Mouse (Mus musculus) C2C12 (cell line): ENCODE data around the gene Slc9b2. TPM values are rescaled to one million over a fixed set of nuclear protein-coding genes. Genes with fewer than 3 reads are reported as not detected.

Experiments
- H3K27me3 ChIP-seq: one replicate; pipeline ENCODE4 v1.6.1; 2011; ENCODE audit not compliant: control insufficient read depth, insufficient read depth, insufficient read length
- H3K36me3 ChIP-seq: one replicate; pipeline ENCODE4 v1.6.1; 2011; ENCODE audit not compliant: control insufficient read depth, insufficient read depth
- H3K4me3 ChIP-seq: one replicate; pipeline ENCODE4 v1.5.1; 2011; ENCODE audit warnings: mild to moderate bottlenecking, control low read depth; ENCODE audit not compliant: poor library complexity, insufficient read depth, severe bottlenecking
- H3K79me2 ChIP-seq: one replicate; pipeline ENCODE4 v1.6.1; 2011; ENCODE audit not compliant: control insufficient read depth, insufficient read depth
- H3K79me3 ChIP-seq: one replicate; pipeline ENCODE4 v1.6.1; 2011; ENCODE audit warnings: low read depth, control low read depth
- H3ac ChIP-seq: one replicate; pipeline ENCODE3; 2011; ENCODE audit warnings: low read depth; ENCODE audit not compliant: control insufficient read depth, insufficient read length
- CEBPB ChIP-seq: IDR thresholded peaks from one replicate; pipeline ENCODE4 v1.6.1; 2011; ENCODE audit warnings: low read depth, mild to moderate bottlenecking, control low read depth, moderate library complexity
- CTCF ChIP-seq: IDR thresholded peaks from one replicate; pipeline ENCODE4 v1.5.1; 2011; ENCODE audit not compliant: control insufficient read depth, insufficient read depth, insufficient read length
- FOSL1 ChIP-seq: IDR thresholded peaks from one replicate; pipeline ENCODE4 v1.8.0; 2011; ENCODE audit warnings: mild to moderate bottlenecking, low read length; ENCODE audit not compliant: poor library complexity, insufficient read depth, severe bottlenecking
- MAX ChIP-seq: IDR thresholded peaks from one replicate; pipeline ENCODE4 v1.6.1; 2011; ENCODE audit warnings: mild to moderate bottlenecking, control low read depth
- MYOD1 ChIP-seq: IDR thresholded peaks from one replicate; pipeline ENCODE4 v1.6.1; 2011; ENCODE audit warnings: low read depth; ENCODE audit not compliant: control insufficient read depth, insufficient read length
- MYOG ChIP-seq: IDR thresholded peaks from one replicate; pipeline ENCODE4 v1.6.1; 2011; ENCODE audit not compliant: control insufficient read depth, insufficient read length; ENCODE audit errors: extremely low read depth
- USF1 ChIP-seq: IDR thresholded peaks from one replicate; pipeline ENCODE4 v1.6.1; 2011; ENCODE audit warnings: low read depth, mild to moderate bottlenecking, control low read depth, moderate library complexity
- polyA plus RNA-seq: library from polyadenylated mRNA; unstranded; fragments of >200 nt; fragmentation: generic; extraction: Trizol; gene quantifications from one replicate; pipeline ENCODE4 v1.2.1, GENCODE M21; 2012; ENCODE audit warnings: missing spikeins

Slc9b2 gene
- polyA plus RNA-seq, 1 experiment: 0.22 TPM

DNA sequence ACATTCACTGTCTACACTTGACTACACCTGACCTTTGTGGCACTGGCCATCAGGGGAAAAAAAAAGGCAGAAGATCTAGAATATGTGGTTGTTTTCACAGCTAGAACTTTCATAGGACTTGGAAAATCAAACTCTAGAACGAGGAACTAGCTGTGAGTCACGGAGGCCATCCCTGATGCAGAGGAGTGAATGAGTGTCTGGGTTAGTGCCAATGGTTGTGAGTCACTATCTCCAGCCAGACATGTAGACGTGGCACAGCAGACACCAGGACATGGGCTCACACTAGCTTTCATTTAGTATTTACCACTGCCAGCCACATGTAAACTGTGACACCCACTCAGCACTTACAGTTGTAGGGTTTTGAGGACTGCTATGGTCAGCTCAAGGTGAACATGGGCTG lies 8.9 kb upstream of the Slc9b2 start:
- Histone ChIP-seq H3K36me3 (no peaks in the 10 kb centered on the region), H3K27me3 (no peaks in the 10 kb centered on the region), H3K4me3 (no peak overlapping the region), H3K79me2 (no peaks in the 10 kb centered on the region), H3ac (no peak overlapping the region), H3K79me3 (no peaks in the 10 kb centered on the region)
- TF ChIP-seq FOSL1 (peak; percentile 63), MYOG (no peak), MYOD1 (peak; percentile 2)

- TF ChIP-seq MYOG (no peak), CTCF (no peak), CEBPB (no peak), USF1 (no peak), FOSL1 (no peak), MAX (no peak), MYOD1 (no peak)
- H3K4me3 ChIP-seq: no peak overlapping the region
- H3K79me3 ChIP-seq: no peaks in the 10 kb centered on the region
- H3ac ChIP-seq: no peak overlapping the region
- no peaks in the 10 kb centered on the region for H3K36me3 ChIP-seq
- H3K27me3 ChIP-seq: no peaks in the 10 kb centered on the region
- no peaks in the 10 kb centered on the region for H3K79me2 ChIP-seq
Observed at GRCm38 (mm10) chr3:135300081-135300480, 7.4 kb upstream of the Slc9b2 start.

- H3K79me3 ChIP-seq: no peaks in the 10 kb centered on the region
- no peak overlapping the region for H3K4me3 ChIP-seq
- H3K27me3 ChIP-seq: no peaks in the 10 kb centered on the region
- H3K79me2 ChIP-seq: no peaks in the 10 kb centered on the region
- H3ac ChIP-seq: no peak overlapping the region
- no peak for TF ChIP-seq MAX
- no peaks in the 10 kb centered on the region for H3K36me3 ChIP-seq
Observed at GRCm38 (mm10) chr3:135304060-135304459, 3.4 kb upstream of the Slc9b2 start.

GRCm38 (mm10) chr3:135304566-135304965 lies 2.9 kb upstream of the Slc9b2 start:
- H3K79me2 ChIP-seq: no peaks in the 10 kb centered on the region
- no peak overlapping the region for H3ac ChIP-seq
- TF ChIP-seq MYOG: no peak
- TF ChIP-seq MYOD1: no peak
- TF ChIP-seq MAX: no peak
- no peak for TF ChIP-seq CEBPB
- TF ChIP-seq CTCF: no peak
- no peak for TF ChIP-seq FOSL1
- TF ChIP-seq USF1: no peak
- no peaks in the 10 kb centered on the region for H3K36me3 ChIP-seq
- H3K27me3 ChIP-seq: no peaks in the 10 kb centered on the region
- no peaks in the 10 kb centered on the region for H3K79me3 ChIP-seq
- H3K4me3 ChIP-seq: no peak overlapping the region

DNA sequence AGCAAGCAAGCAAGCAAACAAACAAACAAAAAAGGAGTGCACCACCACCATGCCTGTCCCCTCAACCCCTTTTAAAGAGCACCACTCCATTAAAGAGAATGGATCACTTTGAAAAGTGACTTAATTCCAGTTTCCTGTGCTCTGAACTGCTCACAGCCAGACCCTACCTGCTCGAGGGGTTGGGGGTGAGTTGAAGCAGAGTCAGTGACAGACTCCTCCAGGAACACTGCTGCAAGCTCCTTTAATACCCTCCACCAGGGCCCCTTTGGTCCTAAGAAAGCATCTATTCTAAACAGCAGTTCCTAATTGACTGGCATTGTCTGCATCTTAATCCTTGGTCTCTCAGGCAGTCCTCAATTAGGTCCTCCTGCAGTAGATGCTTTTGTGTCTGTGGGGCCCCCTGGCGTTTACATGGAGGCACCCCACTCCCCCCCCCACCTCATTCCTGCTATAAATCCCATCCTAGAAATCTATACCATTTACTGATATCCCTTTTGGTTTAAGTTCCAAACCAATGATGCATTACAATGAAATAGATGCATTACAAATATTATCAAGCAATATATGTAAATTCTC lies 5.5 kb downstream of the Slc9b2 start:
- no peaks in the 10 kb centered on the region for H3K36me3 ChIP-seq
- no peaks in the 10 kb centered on the region for H3K79me2 ChIP-seq
- H3ac ChIP-seq: no peak overlapping the region
- no peaks in the 10 kb centered on the region for H3K27me3 ChIP-seq
- TF ChIP-seq FOSL1 (no peak), USF1 (no peak), CTCF (no peak), MAX (no peak), MYOD1 (no peak), MYOG (no peak), CEBPB (no peak)
- no peaks in the 10 kb centered on the region for H3K79me3 ChIP-seq
- no peak overlapping the region for H3K4me3 ChIP-seq

DNA sequence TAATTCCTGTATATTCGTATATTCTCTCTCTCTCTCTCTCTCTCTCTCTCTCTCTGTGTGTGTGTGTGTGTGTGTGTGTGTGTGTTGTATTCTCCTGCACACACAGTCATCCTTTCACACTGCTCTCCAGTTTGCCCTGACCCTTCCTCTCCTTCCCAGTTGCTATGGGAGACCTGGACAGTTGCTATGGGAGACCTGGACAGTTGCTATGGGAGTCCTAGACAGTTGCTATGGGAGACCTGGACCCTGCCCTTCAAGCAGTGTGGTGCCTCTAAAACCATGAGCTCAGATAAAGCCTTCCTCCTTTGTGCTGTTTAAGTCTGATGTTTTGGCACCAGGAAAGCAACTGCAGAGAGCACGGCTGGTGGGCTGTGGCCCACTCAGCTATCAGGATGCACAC lies 6.2 kb downstream of the Slc9b2 start:
- Histone ChIP-seq H3K4me3 (no peak overlapping the region), H3K27me3 (no peaks in the 10 kb centered on the region), H3K36me3 (no peaks in the 10 kb centered on the region), H3K79me3 (no peaks in the 10 kb centered on the region), H3ac (no peak overlapping the region), H3K79me2 (no peaks in the 10 kb centered on the region)
- TF ChIP-seq MYOG (no peak), CEBPB (no peak), MAX (no peak), USF1 (no peak), FOSL1 (no peak), MYOD1 (no peak), CTCF (no peak)
